Mouse (Mus musculus) E14TG2a.4 (cell line): ENCODE data around the gene Mettl8.

Experiments used
- CTCF ChIP-seq: conservative IDR thresholded peaks from 2 replicates; pipeline ENCODE4 v1.5.1; 2014; ENCODE audit warnings: low read length
- NANOG ChIP-seq: IDR thresholded peaks from 2 replicates; pipeline ENCODE4 v1.6.1; 2014; ENCODE audit warnings: borderline replicate concordance, low read length, mixed read lengths
- POU5F1 ChIP-seq: IDR thresholded peaks from 2 replicates; pipeline ENCODE4 v1.6.1; 2014; ENCODE audit warnings: low read length, borderline replicate concordance

DNA sequence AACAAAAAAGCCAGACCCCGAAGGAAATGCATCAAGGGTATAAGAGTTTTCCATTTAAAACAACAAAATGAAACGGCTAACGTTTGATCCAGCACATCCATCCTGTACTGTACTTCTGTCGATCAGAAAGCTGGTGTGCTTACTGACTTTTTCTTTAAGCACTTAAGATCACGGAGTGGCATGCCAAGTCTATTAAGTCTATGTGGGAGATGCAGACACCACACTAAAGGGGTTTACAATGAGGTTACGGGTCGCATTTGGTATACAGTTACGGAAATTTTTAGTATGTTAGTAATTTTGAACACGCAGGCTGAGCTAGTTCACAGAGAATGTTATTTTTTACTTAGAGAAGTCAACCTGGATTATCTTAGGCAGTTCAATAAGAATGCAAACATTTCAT, 667 bp downstream of the Mettl8 start:
- TF ChIP-seq CTCF: no peak
- TF ChIP-seq POU5F1: no peak
- TF ChIP-seq NANOG: no peak
